Mouse (Mus musculus): ENCODE measurements around the gene Gm20518. TPM values are rescaled to one million over a fixed set of nuclear protein-coding genes. Genes with fewer than 3 reads are reported as not detected.

The Gm20518 gene
- polyA plus RNA-seq, 1 experiment from 2014 or later: not detected

- Histone ChIP-seq H3K36me3 (replicated peaks; ENCODE audit: insufficient read depth, low read length) (peaks cover 9% of the 10 kb centered on the region; the same call in 1 of the 2 replicates), H3K9ac (replicated peaks) (no peak overlapping the region), H3K4me3 (ENCODE audit: low read depth, low read length) (no peak overlapping the region), H3K27ac (ENCODE audit: low read depth) (no peak overlapping the region), H3K27me3 (ENCODE audit: insufficient read depth, low read length) (peaks cover 28% of the 10 kb centered on the region), H3K4me2 (ENCODE audit: low read depth, low read length) (no peak overlapping the region), H3K9me3 (ENCODE audit: low read length) (no peaks in the 10 kb centered on the region), H3K4me1 (ENCODE audit: insufficient read depth) (peaks cover 16% of the 10 kb centered on the region)
- DNase-seq (no peak), ATAC-seq (no peak)
- TF ChIP-seq EP300 (IDR thresholded peaks at IDR 0.05; ENCODE audit: low read depth): no peak
- TF ChIP-seq CTCF (IDR thresholded peaks at IDR 0.05; ENCODE audit: low read depth): no peak
- 88% methylated on average over 4 of the region's 4 CpGs for WGBS (ENCODE audit: insufficient replicate concordance)
Measured at GRCm38 (mm10) chr16:17794047-17794446, 97.4 kb downstream of the Gm20518 start.

- WGBS (ENCODE audit: insufficient replicate concordance): 80% methylated on average over 3 of the region's 3 CpGs
- TF ChIP-seq CTCF (IDR thresholded peaks at IDR 0.05; ENCODE audit: low read depth): no peak
- TF ChIP-seq EP300 (IDR thresholded peaks at IDR 0.05; ENCODE audit: low read depth): no peak
- Histone ChIP-seq H3K9ac (replicated peaks) (no peak overlapping the region), H3K9me3 (ENCODE audit: low read length) (no peaks in the 10 kb centered on the region), H3K36me3 (replicated peaks; ENCODE audit: insufficient read depth, low read length) (peaks cover 12% of the 10 kb centered on the region; the same call in 1 of the 2 replicates), H3K27me3 (ENCODE audit: insufficient read depth, low read length) (peaks cover 15% of the 10 kb centered on the region), H3K4me1 (ENCODE audit: insufficient read depth) (peaks cover 11% of the 10 kb centered on the region), H3K27ac (ENCODE audit: low read depth) (no peak overlapping the region), H3K4me2 (ENCODE audit: low read depth, low read length) (no peak overlapping the region), H3K4me3 (ENCODE audit: low read depth, low read length) (no peak overlapping the region)
- DNase-seq (no peak), ATAC-seq (no peak)
Measured at GRCm38 (mm10) chr16:17792728-17793127, 98.7 kb downstream of the Gm20518 start.

GRCm38 (mm10) chr16:17785337-17785736 lies 106.1 kb downstream of the Gm20518 start:
- 65% methylated on average over 3 of the region's 3 CpGs for WGBS (ENCODE audit: insufficient replicate concordance)
- Histone ChIP-seq H3K9ac (replicated peaks) (no peak overlapping the region), H3K27ac (ENCODE audit: low read depth) (no peak overlapping the region), H3K36me3 (replicated peaks; ENCODE audit: insufficient read depth, low read length) (peaks cover 35% of the 10 kb centered on the region), H3K4me1 (ENCODE audit: insufficient read depth) (no peaks in the 10 kb centered on the region), H3K27me3 (ENCODE audit: insufficient read depth, low read length) (no peaks in the 10 kb centered on the region), H3K9me3 (ENCODE audit: low read length) (no peaks in the 10 kb centered on the region), H3K4me3 (ENCODE audit: low read depth, low read length) (no peak overlapping the region), H3K4me2 (ENCODE audit: low read depth, low read length) (no peak overlapping the region)
- TF ChIP-seq EP300 (IDR thresholded peaks at IDR 0.05; ENCODE audit: low read depth) (no peak), CTCF (IDR thresholded peaks at IDR 0.05; ENCODE audit: low read depth) (peak; percentile 43)
- ATAC-seq (no peak), DNase-seq (no peak)

Other genes starting within 250 kb of the Gm20518 start
- 3.3 and 3.5 TPM in 2 replicates for gene Ccdc74a, start 245.2 kb downstream of the Gm20518 start, polyA plus RNA-seq (2015; fragmentation: Nextera tagmentation; extraction: Ambion mirVana)
- gene Med15, start 158.8 kb downstream of the Gm20518 start, polyA plus RNA-seq (2015; fragmentation: Nextera tagmentation; extraction: Ambion mirVana): 11.0 and 11.6 TPM in 2 replicates
- 7.8 and 8.0 TPM in 2 replicates for gene Klhl22, start 132.1 kb downstream of the Gm20518 start, polyA plus RNA-seq (2015; fragmentation: Nextera tagmentation; extraction: Ambion mirVana)
- 0.97 and 1.6 TPM in 2 replicates for gene Scarf2, start 94.4 kb downstream of the Gm20518 start, polyA plus RNA-seq (2015; fragmentation: Nextera tagmentation; extraction: Ambion mirVana)
- gene B830017H08Rik, start 58.5 kb downstream of the Gm20518 start, polyA plus RNA-seq (2015; fragmentation: Nextera tagmentation; extraction: Ambion mirVana): not detected in 2 replicates
- gene Car15, start 53.3 kb downstream of the Gm20518 start, polyA plus RNA-seq (2015; fragmentation: Nextera tagmentation; extraction: Ambion mirVana): 0.26 and 0.52 TPM in 2 replicates
- 0.04 and 0.08 TPM in 2 replicates for gene Tssk1, start 2.6 kb upstream of the Gm20518 start, polyA plus RNA-seq (2015; fragmentation: Nextera tagmentation; extraction: Ambion mirVana)
- gene Dgcr2, start 6.9 kb upstream of the Gm20518 start, polyA plus RNA-seq (2015; fragmentation: Nextera tagmentation; extraction: Ambion mirVana): 17.9 and 18.0 TPM in 2 replicates
- not detected in 2 replicates for gene Tssk2, start 7.0 kb upstream of the Gm20518 start, polyA plus RNA-seq (2015; fragmentation: Nextera tagmentation; extraction: Ambion mirVana)
- gene Ess2, start 19.7 kb upstream of the Gm20518 start, polyA plus RNA-seq (2015; fragmentation: Nextera tagmentation; extraction: Ambion mirVana): 5.6 and 6.6 TPM in 2 replicates
- not detected in 2 replicates for gene Gsc2, start 23.4 kb upstream of the Gm20518 start, polyA plus RNA-seq (2015; fragmentation: Nextera tagmentation; extraction: Ambion mirVana)
- gene Slc25a1, start 36.5 kb upstream of the Gm20518 start, polyA plus RNA-seq (2015; fragmentation: Nextera tagmentation; extraction: Ambion mirVana): 77.7 and 78.3 TPM in 2 replicates
- gene Vpreb2, start 88.8 kb upstream of the Gm20518 start, polyA plus RNA-seq (2015; fragmentation: Nextera tagmentation; extraction: Ambion mirVana): 2.6 TPM in 2 replicates
- 23.2 and 24.4 TPM in 2 replicates for gene Dgcr6, start 161.2 kb upstream of the Gm20518 start, polyA plus RNA-seq (2015; fragmentation: Nextera tagmentation; extraction: Ambion mirVana)
- 2.9 and 3.0 TPM in 2 replicates for gene Prodh, start 198.5 kb upstream of the Gm20518 start, polyA plus RNA-seq (2015; fragmentation: Nextera tagmentation; extraction: Ambion mirVana)
- 0.15 and 0.21 TPM in 2 replicates for gene Rtn4r, start 236.0 kb upstream of the Gm20518 start, polyA plus RNA-seq (2015; fragmentation: Nextera tagmentation; extraction: Ambion mirVana)

All from liver, postnatal 0 days (tissue).